Mouse (Mus musculus) E14TG2a.4 (cell line): ENCODE measurements around the gene Klf9.

Source experiments
- CTCF ChIP-seq: conservative IDR thresholded peaks from 2 replicates; pipeline ENCODE4 v1.5.1; 2014; ENCODE audit warnings: low read length
- POU5F1 ChIP-seq: IDR thresholded peaks from 2 replicates; pipeline ENCODE4 v1.6.1; 2014; ENCODE audit warnings: low read length, borderline replicate concordance

GRCm38 (mm10) chr19:23121875-23122274 lies 19.2 kb upstream of the Klf9 start:
- no peak for TF ChIP-seq CTCF
- no peak for TF ChIP-seq POU5F1
